Mouse (Mus musculus) heart, embryonic 13.5 days (tissue): ENCODE measurements around the gene Mrvi1. TPM values are rescaled to one million over a fixed set of nuclear protein-coding genes. Genes with fewer than 3 reads are reported as not detected.
A peak's percentile ranks its signal among the peaks of the same experiment; 100 is the strongest.

ENCODE experiments used
- ATAC-seq: fragments of 200-750 bp; cut with Nextera tagmentation; 2 replicates; pipeline ENCODE4 v1.8.0; 2017; ENCODE audit warnings: moderate TSS enrichment; ENCODE audit not compliant: insufficient number of reproducible peaks, low FRiP score, low TSS enrichment; ENCODE audit errors: extremely low read depth
- H3K27ac ChIP-seq: fragments of 300-500 bp; sonication (generic); replicated peaks from 2 replicates; pipeline ENCODE4 v1.5.1; 2015; ENCODE audit warnings: moderate library complexity, mild to moderate bottlenecking, inconsistent platforms
- H3K27me3 ChIP-seq: fragments of 300-500 bp; sonication (generic); replicated peaks from 2 replicates; pipeline ENCODE4 v1.6.1; 2015; ENCODE audit warnings: mild to moderate bottlenecking, inconsistent platforms
- H3K36me3 ChIP-seq: fragments of 300-500 bp; sonication (generic); 2 replicates; pipeline ENCODE4 v1.6.1; 2015; ENCODE audit warnings: mild to moderate bottlenecking, inconsistent platforms
- H3K4me1 ChIP-seq: fragments of 300-500 bp; sonication (generic); 2 replicates; pipeline ENCODE4 v1.6.1; 2015; ENCODE audit warnings: inconsistent platforms
- H3K4me2 ChIP-seq: fragments of 300-500 bp; sonication (generic); 2 replicates; pipeline ENCODE4 v1.6.1; 2015; ENCODE audit warnings: inconsistent platforms, mild to moderate bottlenecking, moderate library complexity
- H3K4me3 ChIP-seq: fragments of 300-500 bp; sonication (generic); 2 replicates; pipeline ENCODE4 v1.5.1; 2015; ENCODE audit warnings: moderate library complexity, mild to moderate bottlenecking, inconsistent platforms
- H3K9ac ChIP-seq: fragments of 300-500 bp; sonication (generic); 2 replicates; pipeline ENCODE4 v1.6.1; 2015; ENCODE audit warnings: inconsistent platforms, mild to moderate bottlenecking, moderate library complexity
- H3K9me3 ChIP-seq: fragments of 300-500 bp; sonication (generic); 2 replicates; pipeline ENCODE4 v1.6.1; 2016; ENCODE audit warnings: inconsistent platforms
- WGBS: fragments of 180-500 bp; shearing (Covaris S2); methylation state at CpG from one replicate; pipeline ENCODE4 v1.1.7; 2015; ENCODE audit warnings: mixed read lengths; 5-methylcytosine and 5-hydroxymethylcytosine counted together
- polyA plus RNA-seq: library from polyadenylated mRNA; unstranded; fragments of >200 nt; fragmentation: Nextera tagmentation; extraction: Ambion mirVana; gene quantifications from 2 replicates; pipeline ENCODE4 v1.2.1, GENCODE M21; 2015

Gene Mrvi1
- polyA plus RNA-seq: 4.6 and 5.3 TPM in 2 replicates

- 10% methylated on average over 7 of the region's 7 CpGs for WGBS
- peak; percentile 48; the same call in 1 of the 2 replicates for ATAC-seq
Observed at GRCm38 (mm10) chr7:110982053-110982705, at the start of gene Mrvi1. TSS of gene Mrvi1 (minus strand) at chr7:110982461.

GRCm38 (mm10) chr7:111029046-111029553, 46.8 kb upstream of the Mrvi1 start:
- Histone ChIP-seq H3K4me1 (peaks cover 25% of the 10 kb centered on the region), H3K4me2 (peak overlapping the region; percentile 85), H3K9ac (peak overlapping the region; percentile 91), H3K9me3 (no peaks in the 10 kb centered on the region), H3K27ac (peak overlapping the region; percentile 90), H3K27me3 (no peaks in the 10 kb centered on the region), H3K4me3 (peak overlapping the region; percentile 87), H3K36me3 (peaks cover 37% of the 10 kb centered on the region)
- under 1% methylated on average over 29 of the region's 29 CpGs for WGBS
- no peak for ATAC-seq

More at GRCm38 (mm10) chr7:110982053-110982705, at the start of gene Mrvi1:
- Histone ChIP-seq H3K4me1 (peaks cover 65% of the 10 kb centered on the region), H3K36me3 (no peaks in the 10 kb centered on the region), H3K9me3 (no peaks in the 10 kb centered on the region), H3K27me3 (no peaks in the 10 kb centered on the region), H3K4me3 (peak within 1 kb of the TSS; percentile 31), H3K9ac (peak within 1 kb of the TSS; percentile 51), H3K27ac (peak within 1 kb of the TSS; percentile 76), H3K4me2 (peak within 1 kb of the TSS; percentile 48)

- H3K27me3 ChIP-seq: no peaks in the 10 kb centered on the region
- peak within 1 kb of the TSS; percentile 90 for H3K27ac ChIP-seq
- peak within 1 kb of the TSS; percentile 91 for H3K9ac ChIP-seq
- H3K36me3 ChIP-seq: peaks cover 32% of the 10 kb centered on the region
- no peaks in the 10 kb centered on the region for H3K9me3 ChIP-seq
- peak within 1 kb of the TSS; percentile 87 for H3K4me3 ChIP-seq
- 6% methylated on average over 45 of the region's 45 CpGs for WGBS
- H3K4me1 ChIP-seq: peaks cover 27% of the 10 kb centered on the region
- H3K4me2 ChIP-seq: peak within 1 kb of the TSS; percentile 85
- peak; percentile 93 for ATAC-seq
Observed at GRCm38 (mm10) chr7:111028281-111029045, 46.2 kb upstream of the Mrvi1 start, which contains the start of gene Ctr9. TSS of gene Ctr9 (plus strand) at chr7:111028951.

GRCm38 (mm10) chr7:111024912-111025311, 42.7 kb upstream of the Mrvi1 start:
- 51% methylated on average over 4 of the region's 4 CpGs for WGBS
- Histone ChIP-seq H3K36me3 (no peaks in the 10 kb centered on the region), H3K9me3 (no peaks in the 10 kb centered on the region), H3K27ac (no peak overlapping the region), H3K9ac (no peak overlapping the region), H3K27me3 (no peaks in the 10 kb centered on the region), H3K4me3 (no peak overlapping the region), H3K4me2 (no peak overlapping the region), H3K4me1 (peaks cover 25% of the 10 kb centered on the region)
- no peak for ATAC-seq

GRCm38 (mm10) chr7:111024068-111024594, 41.9 kb upstream of the Mrvi1 start:
- Histone ChIP-seq H3K9me3 (no peaks in the 10 kb centered on the region), H3K36me3 (no peaks in the 10 kb centered on the region), H3K4me3 (no peak overlapping the region), H3K9ac (0 out of 2 replicates have a peak overlapping the region, but pooled peaks have one; percentile 45), H3K4me2 (peak overlapping the region; percentile 29; the same call in 1 of the 2 replicates), H3K4me1 (peaks cover 20% of the 10 kb centered on the region), H3K27me3 (no peaks in the 10 kb centered on the region), H3K27ac (no peak overlapping the region)
- no peak for ATAC-seq
- 36% methylated on average over 8 of the region's 8 CpGs for WGBS

- Histone ChIP-seq H3K9ac (no peak overlapping the region), H3K4me2 (no peak overlapping the region), H3K4me1 (peaks cover 17% of the 10 kb centered on the region), H3K9me3 (no peaks in the 10 kb centered on the region), H3K27me3 (no peaks in the 10 kb centered on the region; the same call in 1 of the 2 replicates), H3K36me3 (no peaks in the 10 kb centered on the region), H3K4me3 (no peak overlapping the region), H3K27ac (no peak overlapping the region)
- 64% methylated on average over 4 of the region's 4 CpGs for WGBS
- no peak for ATAC-seq
Observed at GRCm38 (mm10) chr7:111020814-111021213, 38.6 kb upstream of the Mrvi1 start.

- H3K27me3 ChIP-seq: no peaks in the 10 kb centered on the region; the same call in 1 of the 2 replicates
- no peaks in the 10 kb centered on the region for H3K36me3 ChIP-seq
- WGBS: 66% methylated on average over 3 of the region's 3 CpGs
- H3K4me2 ChIP-seq: no peak overlapping the region
- no peaks in the 10 kb centered on the region for H3K9me3 ChIP-seq
- no peak overlapping the region for H3K9ac ChIP-seq
- no peak for ATAC-seq
- H3K4me3 ChIP-seq: no peak overlapping the region
- no peak overlapping the region for H3K27ac ChIP-seq
- H3K4me1 ChIP-seq: peaks cover 6% of the 10 kb centered on the region; the same call in 1 of the 2 replicates
Observed at GRCm38 (mm10) chr7:111016921-111017320, 34.7 kb upstream of the Mrvi1 start.

GRCm38 (mm10) chr7:111015731-111016130, 33.5 kb upstream of the Mrvi1 start:
- 52% methylated on average over 5 of the region's 5 CpGs for WGBS
- Histone ChIP-seq H3K9me3 (no peaks in the 10 kb centered on the region), H3K36me3 (no peaks in the 10 kb centered on the region), H3K4me1 (peaks cover 4% of the 10 kb centered on the region; the same call in 1 of the 2 replicates), H3K27me3 (no peaks in the 10 kb centered on the region; the same call in 1 of the 2 replicates), H3K9ac (no peak overlapping the region), H3K27ac (no peak overlapping the region), H3K4me2 (no peak overlapping the region), H3K4me3 (no peak overlapping the region)
- ATAC-seq: no peak

- H3K4me2 ChIP-seq: no peak overlapping the region
- peaks cover 3% of the 10 kb centered on the region; the same call in 1 of the 2 replicates for H3K4me1 ChIP-seq
- H3K9ac ChIP-seq: no peak overlapping the region
- 14% methylated on average over 5 of the region's 5 CpGs for WGBS
- H3K27me3 ChIP-seq: no peaks in the 10 kb centered on the region; the same call in 1 of the 2 replicates
- no peaks in the 10 kb centered on the region for H3K9me3 ChIP-seq
- ATAC-seq: no peak; the same call in 1 of the 2 replicates
- no peak overlapping the region for H3K4me3 ChIP-seq
- H3K27ac ChIP-seq: no peak overlapping the region
- H3K36me3 ChIP-seq: no peaks in the 10 kb centered on the region
Observed at GRCm38 (mm10) chr7:111014893-111015292, 32.6 kb upstream of the Mrvi1 start.

GRCm38 (mm10) chr7:111014039-111014605, 31.9 kb upstream of the Mrvi1 start:
- Histone ChIP-seq H3K27ac (no peak overlapping the region), H3K9ac (no peak overlapping the region), H3K36me3 (no peaks in the 10 kb centered on the region), H3K9me3 (no peaks in the 10 kb centered on the region), H3K4me2 (no peak overlapping the region), H3K27me3 (no peaks in the 10 kb centered on the region; the same call in 1 of the 2 replicates), H3K4me3 (no peak overlapping the region), H3K4me1 (peaks cover 3% of the 10 kb centered on the region; the same call in 1 of the 2 replicates)
- no peak for ATAC-seq
- WGBS: 72% methylated on average over 7 of the region's 7 CpGs
